Mouse (Mus musculus): ENCODE measurements around the gene Cyp2d11.

DNA sequence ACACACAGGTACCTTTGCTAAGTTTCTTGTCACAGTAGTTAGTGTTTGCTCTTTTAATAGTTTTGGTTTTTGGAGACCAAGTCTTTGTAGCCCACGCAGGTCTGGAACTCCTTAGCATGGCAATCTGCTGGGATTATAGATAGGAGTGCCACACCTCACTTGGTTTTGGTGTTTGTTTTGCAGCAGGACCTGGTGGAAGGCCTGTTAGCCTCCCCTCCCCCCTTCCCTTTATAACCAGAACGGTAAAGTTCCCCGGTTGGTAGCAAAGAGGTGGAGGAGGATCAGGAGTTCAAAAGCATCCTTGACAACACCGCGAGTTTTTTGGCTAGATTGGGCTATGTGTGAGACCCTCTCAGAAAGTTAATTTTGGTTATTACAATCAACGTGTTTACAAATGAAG, 48.9 kb downstream of the Cyp2d11 start:
- no peak for TF ChIP-seq CTCF (IDR thresholded peaks at IDR 0.05; ENCODE audit: low read depth, low read length)
- TF ChIP-seq POLR2AphosphoS5 (IDR thresholded peaks at IDR 0.05; ENCODE audit: insufficient replicate concordance, low read depth, low read length), result no peak
- no peak for TF ChIP-seq TAL1 (conservative IDR thresholded peaks at IDR 0.05; ENCODE audit: low read depth, low read length)
- no peak for TF ChIP-seq GATA1 (IDR thresholded peaks at IDR 0.05; ENCODE audit: borderline replicate concordance, low read length)
